In the genomic region with DNA sequence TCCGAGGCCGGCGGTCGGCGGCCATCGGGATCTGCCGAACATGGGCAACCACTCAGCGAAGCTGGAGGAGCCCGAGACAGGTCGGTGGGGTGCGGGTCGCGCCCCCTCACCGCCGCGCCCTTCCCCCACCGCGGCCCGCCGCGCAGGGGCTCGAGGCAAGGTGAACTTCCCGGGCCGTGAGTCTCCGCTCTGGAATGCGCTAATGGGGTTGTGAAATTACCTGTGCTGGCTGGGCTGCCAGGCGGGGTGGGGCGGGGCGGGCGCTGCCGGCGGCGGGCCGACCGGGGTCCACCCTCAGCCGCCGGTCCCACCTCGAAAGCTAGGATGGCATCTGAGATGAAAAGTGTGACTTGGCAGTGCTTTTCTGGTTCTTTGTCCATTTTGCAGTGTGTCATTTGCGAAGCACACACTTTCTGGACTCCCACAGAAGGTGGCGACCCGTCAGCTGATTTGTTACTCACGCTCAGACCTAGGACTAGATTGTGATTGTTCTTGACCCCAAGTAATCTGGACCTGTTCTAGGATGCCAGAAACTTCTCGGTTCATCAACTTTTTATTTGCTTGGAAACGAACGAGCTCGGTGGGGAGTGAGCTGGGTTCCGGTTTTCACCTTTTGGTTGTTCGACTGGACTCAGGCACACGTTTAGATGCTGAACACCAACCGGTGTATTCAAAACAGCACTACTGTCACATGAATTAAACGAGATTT, we compare ENCODE assay signal across 8 mouse cellular contexts.
A peak's percentile ranks its signal among the peaks of the same experiment; 100 is the strongest.
DNase-seq lines count a peak whose midpoint lies in the region; ATAC-seq and TF ChIP-seq lines count a peak whose summit lies in the region.

No protein-coding gene starts in this region.

- ATAC-seq in heart, embryonic 14.5 days (ENCODE audit: insufficient number of reproducible peaks, insufficient read depth, low FRiP score, low read depth), result peak; percentile 54; the same call in 1 of the 2 replicates
- ATAC-seq in limb, embryonic 11.5 days (ENCODE audit: insufficient number of reproducible peaks, low FRiP score, low TSS enrichment, low read depth), result no peak; the same call in 1 of the 2 replicates
- ATAC-seq in neural tube, embryonic 14.5 days (ENCODE audit: low read depth), result peak; percentile 58

- peak overlapping the region; percentile 86 for H3K4me2 ChIP-seq in heart, embryonic 14.5 days (ENCODE audit: low read length)
- H3K4me2 ChIP-seq in limb, embryonic 11.5 days (ENCODE audit: low read depth, severe bottlenecking), result peak overlapping the region; percentile 75
- peak overlapping the region; percentile 78 for H3K4me2 ChIP-seq in neural tube, embryonic 14.5 days (ENCODE audit: low read depth, low read length)

- no peaks in the 10 kb centered on the region; the same call in 1 of the 2 replicates for H3K79me2 ChIP-seq in MEL (ENCODE audit: control insufficient read depth, insufficient read depth, low read length, poor library complexity)

- no peak for TF ChIP-seq RAD21 in MEL (IDR thresholded peaks at IDR 0.05; ENCODE audit: low read depth, low read length)

- H3K9me3 ChIP-seq in heart, embryonic 10.5 days, result no peaks in the 10 kb centered on the region
- no peaks in the 10 kb centered on the region for H3K9me3 ChIP-seq in MEL (replicated peaks; ENCODE audit: insufficient read depth, low read length)
- no peaks in the 10 kb centered on the region for H3K9me3 ChIP-seq in heart, embryonic 14.5 days (ENCODE audit: control insufficient read depth, low read length)
- no peaks in the 10 kb centered on the region for H3K9me3 ChIP-seq in limb, embryonic 11.5 days (ENCODE audit: control insufficient read depth, low read length)
- H3K9me3 ChIP-seq in neural tube, embryonic 14.5 days (ENCODE audit: control insufficient read depth, low read length), result no peaks in the 10 kb centered on the region

- TF ChIP-seq POLR2A in MEL (IDR thresholded peaks at IDR 0.05; ENCODE audit: control insufficient read depth in 1 of 2, insufficient read depth in 1 of 2, low read depth in 1 of 2, low read length in 2 of 2, poor library complexity in 1 of 2), result peak in 1 of 2 experiments; percentile 26; a peak in 1 of 4 replicates

- TF ChIP-seq EP300 in MEL (IDR thresholded peaks at IDR 0.05; ENCODE audit: low read depth in 1 of 2, low read length in 2 of 2), result no peak

- peak overlapping the region; percentile 84 for H3K9ac ChIP-seq in MEL (ENCODE audit: control insufficient read depth, low read depth, low read length, poor library complexity, severe bottlenecking)
- H3K9ac ChIP-seq in heart, embryonic 14.5 days (ENCODE audit: low read length), result peak overlapping the region; percentile 92
- peak overlapping the region; percentile 95 for H3K9ac ChIP-seq in limb, embryonic 11.5 days (ENCODE audit: low read length)
- peak overlapping the region; percentile 82 for H3K9ac ChIP-seq in neural tube, embryonic 14.5 days (replicated peaks; ENCODE audit: low read depth, low read length)

- DNase-seq in heart, embryonic 10.5 days (ENCODE audit: low spot score), result peak; percentile 74
- DNase-seq in heart, adult 11 months, result no peak
- no peak for DNase-seq in MEL (ENCODE audit: low read depth, low spot score)
- no peak for DNase-seq in limb, embryonic 11.5 days (ENCODE audit: low spot score)
- DNase-seq in cerebellum, postnatal 36 days, result no peak
- no peak for DNase-seq in spleen, adult 12 weeks (ENCODE audit: low spot score)

- no peak for TF ChIP-seq CTCF in MEL (IDR thresholded peaks at IDR 0.05 in 2 of 3, conservative IDR thresholded peaks at IDR 0.05 in 1 of 3; ENCODE audit: control insufficient read depth in 1 of 3, insufficient read depth in 1 of 3, low read depth in 2 of 3, low read length in 3 of 3, poor library complexity in 1 of 3, severe bottlenecking in 1 of 3)

- H3K27me3 ChIP-seq in heart, embryonic 10.5 days (ENCODE audit: insufficient read depth, poor library complexity, severe bottlenecking), result no peaks in the 10 kb centered on the region
- no peaks in the 10 kb centered on the region for H3K27me3 ChIP-seq in MEL (ENCODE audit: control insufficient read depth in 1 of 2, insufficient read depth in 2 of 2, low read length in 2 of 2)
- H3K27me3 ChIP-seq in heart, embryonic 14.5 days (ENCODE audit: control insufficient read depth, insufficient read depth, low read length), result no peaks in the 10 kb centered on the region
- no peaks in the 10 kb centered on the region for H3K27me3 ChIP-seq in limb, embryonic 11.5 days (ENCODE audit: control insufficient read depth, insufficient read depth, low read length)
- no peaks in the 10 kb centered on the region for H3K27me3 ChIP-seq in neural tube, embryonic 14.5 days (ENCODE audit: control insufficient read depth, insufficient read depth, low read length)

- peaks cover 3% of the 10 kb centered on the region; the same call in 1 of the 2 replicates for H3K4me1 ChIP-seq in heart, embryonic 10.5 days
- peaks cover 8 to 11% of the 10 kb centered on the region in 2 experiments for H3K4me1 ChIP-seq in MEL (ENCODE audit: control insufficient read depth in 1 of 2, insufficient read depth in 2 of 2, low read length in 2 of 2)
- H3K4me1 ChIP-seq in heart, embryonic 14.5 days (ENCODE audit: control insufficient read depth in 2 of 2, insufficient read depth in 2 of 2, low read length in 2 of 2), result peaks cover 0 to 10% of the 10 kb centered on the region in 2 experiments; a peak in 2 of 4 replicates
- no peaks in the 10 kb centered on the region for H3K4me1 ChIP-seq in limb, embryonic 11.5 days (ENCODE audit: control insufficient read depth, insufficient read depth, low read length)
- H3K4me1 ChIP-seq in neural tube, embryonic 14.5 days (ENCODE audit: control insufficient read depth, insufficient read depth, low read length), result peaks cover 3% of the 10 kb centered on the region; the same call in 1 of the 2 replicates

- H3K36me3 ChIP-seq in heart, embryonic 10.5 days, result no peaks in the 10 kb centered on the region
- H3K36me3 ChIP-seq in MEL (ENCODE audit: control insufficient read depth in 1 of 2, insufficient read depth in 2 of 2, low read length in 2 of 2), result peaks cover 0 to 16% of the 10 kb centered on the region in 2 experiments; a peak in 2 of 4 replicates
- H3K36me3 ChIP-seq in heart, embryonic 14.5 days (ENCODE audit: control insufficient read depth, insufficient read depth, low read length), result no peaks in the 10 kb centered on the region
- no peaks in the 10 kb centered on the region for H3K36me3 ChIP-seq in limb, embryonic 11.5 days (ENCODE audit: control insufficient read depth, insufficient read depth, low read length)
- H3K36me3 ChIP-seq in neural tube, embryonic 14.5 days (ENCODE audit: control insufficient read depth, insufficient read depth, low read length), result no peaks in the 10 kb centered on the region

- H3K27ac ChIP-seq in heart, embryonic 10.5 days, result peak overlapping the region; percentile 95
- H3K27ac ChIP-seq in MEL (ENCODE audit: control insufficient read depth, low read depth, low read length), result no peak overlapping the region
- H3K27ac ChIP-seq in heart, embryonic 14.5 days (replicated peaks in 1 of 2; ENCODE audit: control insufficient read depth in 1 of 2, insufficient read depth in 1 of 2, low read depth in 2 of 2, low read length in 2 of 2), result peak overlapping the region; percentile 89 to 93
- peak overlapping the region; percentile 95 for H3K27ac ChIP-seq in limb, embryonic 11.5 days (replicated peaks; ENCODE audit: low read depth, low read length)
- peak overlapping the region; percentile 90 for H3K27ac ChIP-seq in neural tube, embryonic 14.5 days (ENCODE audit: low read depth, low read length)

- WGBS in heart, embryonic 10.5 days, result 2% methylated on average over 49 of the region's 51 CpGs
- WGBS in heart, embryonic 14.5 days, result 2% methylated on average over 50 of the region's 51 CpGs
- 1% methylated on average over 51 of the region's 51 CpGs for WGBS in limb, embryonic 11.5 days
- WGBS in neural tube, embryonic 14.5 days, result 3% methylated on average over 34 of the region's 51 CpGs

- peak overlapping the region; percentile 81 for H3K4me3 ChIP-seq in heart, embryonic 10.5 days
- H3K4me3 ChIP-seq in MEL (ENCODE audit: control insufficient read depth in 1 of 2, insufficient read depth in 1 of 2, low read depth in 2 of 2, low read length in 2 of 2), result peak overlapping the region; percentile 82 to 90
- peak overlapping the region; percentile 81 to 83 for H3K4me3 ChIP-seq in heart, embryonic 14.5 days (ENCODE audit: control insufficient read depth in 1 of 2, insufficient read depth in 1 of 2, low read depth in 1 of 2, low read length in 2 of 2)
- H3K4me3 ChIP-seq in limb, embryonic 11.5 days (ENCODE audit: low read depth, low read length), result peak overlapping the region; percentile 74
- H3K4me3 ChIP-seq in neural tube, embryonic 14.5 days (ENCODE audit: low read depth, low read length), result peak overlapping the region; percentile 86

TF ChIP-seq in MEL, 35 proteins besides CTCF, POLR2A, EP300 and RAD21:
- TF ChIP-seq SIN3A (IDR thresholded peaks at IDR 0.05; ENCODE audit: low read length), result 0 out of 2 replicates have a peak, but pooled peaks have one; percentile 15
- 0 out of 2 replicates have a peak, but pooled peaks have one; percentile 9 for TF ChIP-seq TBP (IDR thresholded peaks at IDR 0.05; ENCODE audit: low read depth, low read length)
- no peak for TF ChIP-seq MAX (IDR thresholded peaks at IDR 0.05; ENCODE audit: low read length)
- TF ChIP-seq ZC3H11A (IDR thresholded peaks at IDR 0.05; ENCODE audit: low read depth, low read length), result no peak
